Mouse (Mus musculus) hindbrain, embryonic 13.5 days (tissue): ENCODE results near the gene Fli1. TPM values are rescaled to one million over a fixed set of nuclear protein-coding genes. Genes with fewer than 3 reads are reported as not detected.

Experiments
- ATAC-seq: fragments of 200-750 bp; cut with Nextera tagmentation; 2 replicates; pipeline ENCODE4 v1.8.0; 2017; ENCODE audit warnings: moderate TSS enrichment; ENCODE audit not compliant: low FRiP score
- H3K27ac ChIP-seq: fragments of 300-500 bp; sonication (generic); 2 replicates; pipeline ENCODE4 v1.5.1; 2015; ENCODE audit warnings: inconsistent platforms, mild to moderate bottlenecking, moderate library complexity
- H3K27me3 ChIP-seq: fragments of 300-500 bp; sonication (generic); 2 replicates; pipeline ENCODE4 v1.6.1; 2015; ENCODE audit warnings: mild to moderate bottlenecking, inconsistent platforms
- H3K36me3 ChIP-seq: fragments of 300-500 bp; sonication (generic); 2 replicates; pipeline ENCODE4 v1.6.1; 2015; ENCODE audit warnings: mild to moderate bottlenecking, inconsistent platforms
- H3K4me1 ChIP-seq: fragments of 300-500 bp; sonication (generic); replicated peaks from 2 replicates; pipeline ENCODE4 v1.6.1; 2015; ENCODE audit warnings: inconsistent platforms
- H3K4me2 ChIP-seq: fragments of 300-500 bp; sonication (generic); 2 replicates; pipeline ENCODE4 v1.6.1; 2015; ENCODE audit warnings: inconsistent platforms, mild to moderate bottlenecking, moderate library complexity
- H3K4me3 ChIP-seq: fragments of 300-500 bp; sonication (generic); 2 replicates; pipeline ENCODE4 v1.5.1; 2015; ENCODE audit warnings: mild to moderate bottlenecking, inconsistent platforms
- H3K9ac ChIP-seq: fragments of 300-500 bp; sonication (generic); 2 replicates; pipeline ENCODE4 v1.6.1; 2015; ENCODE audit warnings: mild to moderate bottlenecking, inconsistent platforms
- H3K9me3 ChIP-seq: fragments of 300-500 bp; sonication (generic); 2 replicates; pipeline ENCODE4 v1.6.1; 2016; ENCODE audit warnings: inconsistent platforms
- WGBS: fragments of 180-500 bp; shearing (Covaris S2); methylation state at CpG from one replicate; pipeline ENCODE4 v1.1.7; 2015; 5-methylcytosine and 5-hydroxymethylcytosine counted together
- polyA plus RNA-seq: library from polyadenylated mRNA; unstranded; fragments of >200 nt; fragmentation: Nextera tagmentation; extraction: Ambion mirVana; gene quantifications from 2 replicates; pipeline ENCODE4 v1.2.1, GENCODE M21; 2015

Fli1 gene
- polyA plus RNA-seq, 1 experiment from 2014 or later: 9.3 TPM

- no peak overlapping the region for H3K4me3 ChIP-seq
- no peaks in the 10 kb centered on the region for H3K36me3 ChIP-seq
- H3K4me2 ChIP-seq: no peak overlapping the region
- no peaks in the 10 kb centered on the region for H3K9me3 ChIP-seq
- no peak for ATAC-seq
- no peaks in the 10 kb centered on the region for H3K27me3 ChIP-seq
- H3K4me1 ChIP-seq: 0 out of 2 replicates have a peak, but pooled peaks cover 4% of the 10 kb centered on the region
- WGBS: 85% methylated on average over 7 of the region's 7 CpGs
- H3K27ac ChIP-seq: no peak overlapping the region
- no peak overlapping the region for H3K9ac ChIP-seq
Observed at GRCm38 (mm10) chr9:32505460-32506075, 37.1 kb downstream of the Fli1 start.

- Histone ChIP-seq H3K9ac (no peak overlapping the region), H3K9me3 (no peaks in the 10 kb centered on the region), H3K4me2 (no peak overlapping the region), H3K4me3 (no peak overlapping the region), H3K4me1 (0 out of 2 replicates have a peak, but pooled peaks cover 4% of the 10 kb centered on the region), H3K27ac (no peak overlapping the region), H3K36me3 (no peaks in the 10 kb centered on the region), H3K27me3 (no peaks in the 10 kb centered on the region)
- 74% methylated on average over 11 of the region's 11 CpGs for WGBS
- ATAC-seq: no peak
Observed at GRCm38 (mm10) chr9:32503995-32504451, 38.6 kb downstream of the Fli1 start.

- Histone ChIP-seq H3K27me3 (no peaks in the 10 kb centered on the region), H3K9ac (no peak overlapping the region), H3K4me1 (0 out of 2 replicates have a peak, but pooled peaks cover 4% of the 10 kb centered on the region), H3K4me2 (no peak overlapping the region), H3K4me3 (no peak overlapping the region), H3K9me3 (no peaks in the 10 kb centered on the region), H3K27ac (no peak overlapping the region), H3K36me3 (no peaks in the 10 kb centered on the region)
- WGBS: 74% methylated on average over 4 of the region's 4 CpGs
- no peak for ATAC-seq
Observed at GRCm38 (mm10) chr9:32503423-32503822, 39.2 kb downstream of the Fli1 start.

- no peaks in the 10 kb centered on the region for H3K9me3 ChIP-seq
- no peak overlapping the region for H3K4me3 ChIP-seq
- H3K27ac ChIP-seq: no peak overlapping the region
- H3K4me1 ChIP-seq: 0 out of 2 replicates have a peak, but pooled peaks cover 4% of the 10 kb centered on the region
- H3K36me3 ChIP-seq: no peaks in the 10 kb centered on the region
- H3K9ac ChIP-seq: no peak overlapping the region
- no peak for ATAC-seq
- WGBS: 87% methylated on average over 11 of the region's 11 CpGs
- H3K4me2 ChIP-seq: no peak overlapping the region
- H3K27me3 ChIP-seq: no peaks in the 10 kb centered on the region
Observed at GRCm38 (mm10) chr9:32502256-32503010, 40.2 kb downstream of the Fli1 start.

GRCm38 (mm10) chr9:32500886-32501285, 41.8 kb downstream of the Fli1 start:
- H3K4me2 ChIP-seq: no peak overlapping the region
- H3K36me3 ChIP-seq: no peaks in the 10 kb centered on the region
- ATAC-seq: no peak
- 92% methylated on average over 8 of the region's 8 CpGs for WGBS
- H3K27ac ChIP-seq: no peak overlapping the region
- H3K9me3 ChIP-seq: no peaks in the 10 kb centered on the region
- H3K27me3 ChIP-seq: no peaks in the 10 kb centered on the region
- no peak overlapping the region for H3K4me3 ChIP-seq
- H3K9ac ChIP-seq: no peak overlapping the region
- H3K4me1 ChIP-seq: peaks cover under 1% of the 10 kb centered on the region; the same call in 1 of the 2 replicates

- Histone ChIP-seq H3K27me3 (no peaks in the 10 kb centered on the region), H3K4me3 (no peak overlapping the region), H3K27ac (no peak overlapping the region), H3K4me1 (peaks cover 8% of the 10 kb centered on the region), H3K9ac (no peak overlapping the region), H3K9me3 (no peaks in the 10 kb centered on the region), H3K36me3 (no peaks in the 10 kb centered on the region), H3K4me2 (no peak overlapping the region)
- 81% methylated on average over 5 of the region's 5 CpGs for WGBS
- ATAC-seq: no peak
Observed at GRCm38 (mm10) chr9:32500063-32500462, 42.6 kb downstream of the Fli1 start.

- H3K27ac ChIP-seq: no peak overlapping the region
- H3K27me3 ChIP-seq: no peaks in the 10 kb centered on the region
- no peak for ATAC-seq
- H3K4me2 ChIP-seq: no peak overlapping the region
- H3K9me3 ChIP-seq: no peaks in the 10 kb centered on the region
- H3K9ac ChIP-seq: no peak overlapping the region
- WGBS: 71% methylated on average over 6 of the region's 6 CpGs
- H3K4me3 ChIP-seq: no peak overlapping the region
- peaks cover 13% of the 10 kb centered on the region for H3K4me1 ChIP-seq
- no peaks in the 10 kb centered on the region for H3K36me3 ChIP-seq
Observed at GRCm38 (mm10) chr9:32499469-32499868, 43.2 kb downstream of the Fli1 start.

- no peak overlapping the region for H3K4me3 ChIP-seq
- no peak overlapping the region for H3K4me2 ChIP-seq
- no peaks in the 10 kb centered on the region for H3K36me3 ChIP-seq
- no peaks in the 10 kb centered on the region for H3K9me3 ChIP-seq
- no peak for ATAC-seq
- H3K27me3 ChIP-seq: no peaks in the 10 kb centered on the region
- 46% methylated on average over 7 of the region's 7 CpGs for WGBS
- no peak overlapping the region for H3K27ac ChIP-seq
- H3K9ac ChIP-seq: no peak overlapping the region
- peaks cover 13% of the 10 kb centered on the region for H3K4me1 ChIP-seq
Observed at GRCm38 (mm10) chr9:32495643-32495997, 47.0 kb downstream of the Fli1 start.

GRCm38 (mm10) chr9:32494891-32495642, 47.6 kb downstream of the Fli1 start:
- no peak overlapping the region for H3K27ac ChIP-seq
- no peaks in the 10 kb centered on the region for H3K36me3 ChIP-seq
- no peaks in the 10 kb centered on the region for H3K27me3 ChIP-seq
- H3K9ac ChIP-seq: no peak overlapping the region
- H3K4me3 ChIP-seq: no peak overlapping the region
- ATAC-seq: no peak
- WGBS: 22% methylated on average over 7 of the region's 8 CpGs
- H3K4me2 ChIP-seq: no peak overlapping the region
- H3K9me3 ChIP-seq: no peaks in the 10 kb centered on the region
- H3K4me1 ChIP-seq: peaks cover 13% of the 10 kb centered on the region

- Histone ChIP-seq H3K9me3 (no peaks in the 10 kb centered on the region), H3K4me3 (no peak overlapping the region), H3K4me2 (no peak overlapping the region), H3K36me3 (no peaks in the 10 kb centered on the region), H3K9ac (no peak overlapping the region), H3K27ac (no peak overlapping the region), H3K4me1 (peaks cover 13% of the 10 kb centered on the region), H3K27me3 (no peaks in the 10 kb centered on the region)
- 91% methylated on average over 4 of the region's 4 CpGs for WGBS
- ATAC-seq: no peak
Observed at GRCm38 (mm10) chr9:32493588-32494423, 48.9 kb downstream of the Fli1 start.

- WGBS: 90% methylated on average over 2 of the region's 2 CpGs
Observed at GRCm38 (mm10) chr9:32492753-32493152, 49.9 kb downstream of the Fli1 start.

GRCm38 (mm10) chr9:32491484-32491883, 51.2 kb downstream of the Fli1 start:
- H3K4me2 ChIP-seq: no peak overlapping the region
- H3K9me3 ChIP-seq: no peaks in the 10 kb centered on the region
- H3K9ac ChIP-seq: no peak overlapping the region
- H3K27me3 ChIP-seq: no peaks in the 10 kb centered on the region
- H3K4me3 ChIP-seq: no peak overlapping the region
- ATAC-seq: no peak
- WGBS: 87% methylated on average over 2 of the region's 2 CpGs
- H3K36me3 ChIP-seq: no peaks in the 10 kb centered on the region
- H3K4me1 ChIP-seq: peaks cover 13% of the 10 kb centered on the region
- H3K27ac ChIP-seq: no peak overlapping the region

More at GRCm38 (mm10) chr9:32492753-32493152, 49.9 kb downstream of the Fli1 start:
- Histone ChIP-seq H3K4me3 (no peak overlapping the region), H3K9me3 (no peaks in the 10 kb centered on the region), H3K36me3 (no peaks in the 10 kb centered on the region), H3K9ac (no peak overlapping the region), H3K27me3 (no peaks in the 10 kb centered on the region), H3K27ac (no peak overlapping the region), H3K4me1 (peaks cover 13% of the 10 kb centered on the region), H3K4me2 (no peak overlapping the region)
- ATAC-seq: no peak
